Mouse (Mus musculus): ENCODE measurements around the gene Rbpjl. TPM values are rescaled to one million over a fixed set of nuclear protein-coding genes. Genes with fewer than 3 reads are reported as not detected.

Gene Rbpjl
- total and polyA plus RNA-seq, 2 experiments, result 0.18 TPM; not detected in 1

DNA sequence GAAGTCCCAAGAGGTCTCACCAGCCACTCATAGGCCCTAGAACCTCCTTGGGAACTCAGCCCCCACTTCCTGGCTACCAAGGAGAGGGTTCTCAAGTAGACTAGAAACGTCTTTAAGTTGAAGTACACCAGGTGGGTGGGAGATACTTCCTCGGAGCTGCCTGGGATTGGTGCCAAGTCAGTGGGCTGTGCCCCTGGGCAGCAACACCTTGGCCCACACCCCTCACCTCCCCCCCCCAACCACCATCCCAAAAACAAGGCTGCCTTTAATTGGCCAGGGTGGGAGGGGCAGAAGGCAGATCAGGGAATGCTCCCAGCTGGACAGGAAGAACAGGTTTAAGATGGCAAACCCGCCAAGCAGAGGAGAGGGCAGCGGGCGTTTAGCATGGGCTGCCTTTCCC is 37.4 kb downstream of the Rbpjl start:
- Histone ChIP-seq H3K79me2 (ENCODE audit: control insufficient read depth, insufficient read depth, low read length) (peaks cover 44% of the 10 kb centered on the region), H3K4me1 (ENCODE audit: control insufficient read depth, insufficient read depth, low read length) (peaks cover 15% of the 10 kb centered on the region; the same call in 1 of the 2 replicates), H3K9ac (ENCODE audit: low read depth, low read length) (peak overlapping the region; percentile 37), H3K4me3 (ENCODE audit: insufficient read depth, low read depth, low read length) (peak overlapping the region; percentile 75), H3K36me3 (ENCODE audit: control insufficient read depth, insufficient read depth, low read length) (peaks cover 15% of the 10 kb centered on the region; the same call in 1 of the 2 replicates), H3K27ac (replicated peaks; ENCODE audit: insufficient read depth, low read depth, low read length) (peak overlapping the region; percentile 80; the same call in 1 of the 2 replicates), H3K27me3 (ENCODE audit: control insufficient read depth, insufficient read depth, low read length) (no peaks in the 10 kb centered on the region)
- TF ChIP-seq POLR2A (IDR thresholded peaks at IDR 0.05; ENCODE audit: extremely low read depth, insufficient read depth, low read length) (0 out of 2 replicates have a peak, but pooled peaks have one; percentile 28), CTCF (IDR thresholded peaks at IDR 0.05; ENCODE audit: low read depth, low read length) (0 out of 2 replicates have a peak, but pooled peaks have one; percentile 1)
- WGBS, result 15% methylated on average over 5 of the region's 5 CpGs
- DNase-seq (ENCODE audit: extremely low read depth, low read depth, low spot score), result peak; percentile 60

GRCm38 (mm10) chr2:164441155-164441554 is 38.2 kb downstream of the Rbpjl start:
- Histone ChIP-seq H3K27ac (replicated peaks; ENCODE audit: insufficient read depth, low read depth, low read length) (peak overlapping the region; percentile 80), H3K9ac (ENCODE audit: low read depth, low read length) (peak overlapping the region; percentile 91), H3K79me2 (ENCODE audit: control insufficient read depth, insufficient read depth, low read length) (peaks cover 39% of the 10 kb centered on the region), H3K4me3 (ENCODE audit: insufficient read depth, low read depth, low read length) (peak overlapping the region; percentile 75), H3K27me3 (ENCODE audit: control insufficient read depth, insufficient read depth, low read length) (no peaks in the 10 kb centered on the region), H3K36me3 (ENCODE audit: control insufficient read depth, insufficient read depth, low read length) (peaks cover 15% of the 10 kb centered on the region; the same call in 1 of the 2 replicates), H3K4me1 (ENCODE audit: control insufficient read depth, insufficient read depth, low read length) (peaks cover 11% of the 10 kb centered on the region; the same call in 1 of the 2 replicates)
- WGBS, result 12% methylated on average over 8 of the region's 8 CpGs
- DNase-seq (ENCODE audit: extremely low read depth, low read depth, low spot score), result peak; percentile 52
- TF ChIP-seq CTCF (IDR thresholded peaks at IDR 0.05; ENCODE audit: low read depth, low read length) (peak; percentile 2; the same call in 1 of the 2 replicates), POLR2A (IDR thresholded peaks at IDR 0.05; ENCODE audit: extremely low read depth, insufficient read depth, low read length) (peak; percentile 44; the same call in 1 of the 2 replicates)

DNA sequence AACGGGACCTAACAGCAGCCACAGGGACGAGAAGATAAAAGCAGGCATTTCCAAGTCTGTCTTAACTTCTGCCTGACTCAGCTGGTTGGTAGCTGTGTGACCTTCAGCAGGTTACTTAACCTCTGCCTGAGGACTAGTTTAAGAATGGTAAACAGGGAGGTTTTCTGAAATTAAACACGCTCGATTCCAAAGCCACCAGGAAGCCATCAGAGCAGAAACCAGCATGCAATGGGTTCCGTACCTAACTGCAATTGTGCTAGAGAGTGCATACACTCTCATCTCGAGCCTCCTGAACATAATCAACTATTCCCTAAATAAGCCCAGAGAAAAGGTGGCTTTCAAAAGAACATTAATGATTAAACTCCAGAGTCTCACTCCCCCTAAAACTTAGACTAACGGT is 38.8 kb downstream of the Rbpjl start:
- H3K27ac ChIP-seq (replicated peaks; ENCODE audit: insufficient read depth, low read depth, low read length), result peak overlapping the region; percentile 80
- peak overlapping the region; percentile 91 for H3K9ac ChIP-seq (ENCODE audit: low read depth, low read length)
- no peaks in the 10 kb centered on the region for H3K27me3 ChIP-seq (ENCODE audit: control insufficient read depth, insufficient read depth, low read length)

GRCm38 (mm10) chr2:164442315-164443050 is 39.5 kb downstream of the Rbpjl start:
- peaks cover 27% of the 10 kb centered on the region for H3K79me2 ChIP-seq (ENCODE audit: control insufficient read depth, insufficient read depth, low read length)
- H3K27ac ChIP-seq (replicated peaks; ENCODE audit: insufficient read depth, low read depth, low read length), result peak overlapping the region; percentile 80
- TF ChIP-seq CTCF (IDR thresholded peaks at IDR 0.05; ENCODE audit: low read depth, low read length) (no peak; the same call in 1 of the 2 replicates), POLR2A (IDR thresholded peaks at IDR 0.05; ENCODE audit: extremely low read depth, insufficient read depth, low read length) (no peak)
- H3K9ac ChIP-seq (ENCODE audit: low read depth, low read length), result peak overlapping the region; percentile 91
- peak; percentile 43 for DNase-seq (ENCODE audit: extremely low read depth, low read depth, low spot score)
- WGBS, result 1% methylated on average over 29 of the region's 29 CpGs
- peak overlapping the region; percentile 75 for H3K4me3 ChIP-seq (ENCODE audit: insufficient read depth, low read depth, low read length)
- no peaks in the 10 kb centered on the region for H3K27me3 ChIP-seq (ENCODE audit: control insufficient read depth, insufficient read depth, low read length)
- peaks cover 10% of the 10 kb centered on the region; the same call in 1 of the 2 replicates for H3K4me1 ChIP-seq (ENCODE audit: control insufficient read depth, insufficient read depth, low read length)
- H3K36me3 ChIP-seq (ENCODE audit: control insufficient read depth, insufficient read depth, low read length), result peaks cover 15% of the 10 kb centered on the region; the same call in 1 of the 2 replicates

More for the DNA sequence above, 38.8 kb downstream of the Rbpjl start:
- H3K4me1 ChIP-seq (ENCODE audit: control insufficient read depth, insufficient read depth, low read length), result peaks cover 9% of the 10 kb centered on the region; the same call in 1 of the 2 replicates
- peaks cover 33% of the 10 kb centered on the region for H3K79me2 ChIP-seq (ENCODE audit: control insufficient read depth, insufficient read depth, low read length)
- peak overlapping the region; percentile 75 for H3K4me3 ChIP-seq (ENCODE audit: insufficient read depth, low read depth, low read length)
- no peak for TF ChIP-seq CTCF (IDR thresholded peaks at IDR 0.05; ENCODE audit: low read depth, low read length)
- 0 out of 2 replicates have a peak, but pooled peaks have one; percentile 20 for TF ChIP-seq POLR2A (IDR thresholded peaks at IDR 0.05; ENCODE audit: extremely low read depth, insufficient read depth, low read length)
- peak; percentile 51 for DNase-seq (ENCODE audit: extremely low read depth, low read depth, low spot score)
- 20% methylated on average over 7 of the region's 7 CpGs for WGBS
- peaks cover 15% of the 10 kb centered on the region; the same call in 1 of the 2 replicates for H3K36me3 ChIP-seq (ENCODE audit: control insufficient read depth, insufficient read depth, low read length)

- H3K4me3 ChIP-seq (ENCODE audit: insufficient read depth, low read depth, low read length), result peak overlapping the region; percentile 75
- H3K27ac ChIP-seq (replicated peaks; ENCODE audit: insufficient read depth, low read depth, low read length), result peak overlapping the region; percentile 80
- peak; percentile 87 for DNase-seq (ENCODE audit: extremely low read depth, low read depth, low spot score)
- H3K27me3 ChIP-seq (ENCODE audit: control insufficient read depth, insufficient read depth, low read length), result no peaks in the 10 kb centered on the region
- TF ChIP-seq CTCF (IDR thresholded peaks at IDR 0.05; ENCODE audit: low read depth, low read length), result no peak; the same call in 1 of the 2 replicates
- TF ChIP-seq POLR2A (IDR thresholded peaks at IDR 0.05; ENCODE audit: extremely low read depth, insufficient read depth, low read length), result peak; percentile 99
- peaks cover 15% of the 10 kb centered on the region; the same call in 1 of the 2 replicates for H3K36me3 ChIP-seq (ENCODE audit: control insufficient read depth, insufficient read depth, low read length)
- H3K9ac ChIP-seq (ENCODE audit: low read depth, low read length), result peak overlapping the region; percentile 91
- 2% methylated on average over 26 of the region's 26 CpGs for WGBS
- peaks cover 27% of the 10 kb centered on the region for H3K79me2 ChIP-seq (ENCODE audit: control insufficient read depth, insufficient read depth, low read length)
- peaks cover 7% of the 10 kb centered on the region for H3K4me1 ChIP-seq (ENCODE audit: control insufficient read depth, insufficient read depth, low read length)
Measured at GRCm38 (mm10) chr2:164443051-164443437, 40.1 kb downstream of the Rbpjl start.

All from liver, adult 2 months (tissue).